Mouse (Mus musculus): Measurements from ENCODE around the gene Aip. TPM values are rescaled to one million over a fixed set of nuclear protein-coding genes. Genes with fewer than 3 reads are reported as not detected.
"Not testable (repeated sequence)": the region's sequence is repeated elsewhere in the genome, so short reads cannot be mapped to it uniquely, and the experiment has no call there.

Gene Aip
- polyA plus RNA-seq, 1 experiment from 2014 or later: 85.2 TPM

DNA sequence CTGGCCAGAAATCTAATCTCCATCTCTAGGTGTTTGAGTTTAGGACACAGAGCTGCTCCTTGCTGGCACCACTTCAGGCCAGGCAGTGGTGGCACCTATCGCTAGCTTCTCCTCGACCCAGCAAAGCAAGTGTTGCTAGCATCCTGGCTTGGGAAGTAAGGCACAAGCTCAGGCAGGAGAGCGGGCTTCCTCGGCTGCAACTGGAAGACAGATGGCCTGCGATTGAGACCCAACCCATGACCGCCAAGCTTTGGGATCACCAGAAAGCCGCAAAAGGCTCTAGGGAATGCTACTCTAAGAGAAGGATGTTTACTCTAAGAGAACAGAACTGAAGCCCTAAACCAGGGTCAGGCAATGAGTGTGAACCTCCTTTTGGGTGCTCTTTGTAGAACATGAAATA is 3.8 kb upstream of the Aip start:
- no peak overlapping the region for H3K4me2 ChIP-seq (replicated peaks)
- H3K36me3 ChIP-seq: peaks cover 49% of the 10 kb centered on the region
- no peaks in the 10 kb centered on the region for H3K27me3 ChIP-seq
- no peaks in the 10 kb centered on the region for H3K9me3 ChIP-seq
- peaks cover 9% of the 10 kb centered on the region for H3K4me1 ChIP-seq
- no peak overlapping the region for H3K4me3 ChIP-seq
- WGBS: 94% methylated on average over 7 of the region's 7 CpGs
- no peak overlapping the region for H3K9ac ChIP-seq
- ATAC-seq (ENCODE audit: insufficient number of reproducible peaks, insufficient read depth, low FRiP score, low TSS enrichment): no peak
- no peak overlapping the region for H3K27ac ChIP-seq

DNA sequence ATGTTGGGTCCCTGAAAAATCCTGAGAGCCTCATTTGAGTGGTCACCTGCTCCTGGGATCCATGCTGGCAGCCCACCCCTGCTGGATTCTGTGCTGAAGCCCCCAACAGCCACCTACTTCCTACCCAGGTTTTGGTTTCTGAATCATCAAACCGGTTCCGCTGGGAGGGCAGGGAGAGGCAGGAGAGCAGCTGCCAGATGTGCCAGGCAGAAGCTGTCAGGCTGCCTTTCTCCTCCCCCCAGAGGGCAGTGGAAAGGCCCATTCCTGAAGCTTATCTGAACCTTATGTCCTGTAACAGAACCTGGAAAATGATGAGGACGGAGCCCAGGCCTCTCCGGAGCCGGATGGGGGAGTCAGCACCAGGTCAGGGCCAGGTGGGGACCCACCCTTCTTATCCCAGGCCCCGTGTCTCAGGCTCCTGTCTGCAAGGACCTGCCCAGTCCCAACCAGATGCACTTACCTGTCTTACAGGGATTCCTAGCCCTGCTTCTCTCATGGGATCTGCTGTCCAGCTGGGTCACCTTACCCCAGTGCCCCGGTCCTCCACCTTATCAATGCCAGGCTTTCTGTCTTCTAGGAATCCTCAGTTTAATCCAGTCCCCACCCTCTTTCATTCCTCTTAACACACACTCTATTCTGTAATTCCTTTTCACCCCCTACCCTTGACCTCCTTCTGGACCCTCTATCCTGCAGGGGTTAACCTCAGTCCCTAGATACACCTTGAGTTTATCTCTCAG is 1.3 kb upstream of the Aip start:
- Histone ChIP-seq H3K4me3 (peak overlapping the region; percentile 83), H3K27me3 (no peaks in the 10 kb centered on the region), H3K9ac (peak overlapping the region; percentile 73), H3K4me1 (peaks cover 9% of the 10 kb centered on the region), H3K9me3 (no peaks in the 10 kb centered on the region), H3K27ac (peak overlapping the region; percentile 19; the same call in 1 of the 2 replicates), H3K36me3 (peaks cover 36% of the 10 kb centered on the region), H3K4me2 (replicated peaks) (peak overlapping the region; percentile 71)
- ATAC-seq (ENCODE audit: insufficient number of reproducible peaks, insufficient read depth, low FRiP score, low TSS enrichment): no peak
- 55% methylated on average over 7 of the region's 7 CpGs for WGBS

DNA sequence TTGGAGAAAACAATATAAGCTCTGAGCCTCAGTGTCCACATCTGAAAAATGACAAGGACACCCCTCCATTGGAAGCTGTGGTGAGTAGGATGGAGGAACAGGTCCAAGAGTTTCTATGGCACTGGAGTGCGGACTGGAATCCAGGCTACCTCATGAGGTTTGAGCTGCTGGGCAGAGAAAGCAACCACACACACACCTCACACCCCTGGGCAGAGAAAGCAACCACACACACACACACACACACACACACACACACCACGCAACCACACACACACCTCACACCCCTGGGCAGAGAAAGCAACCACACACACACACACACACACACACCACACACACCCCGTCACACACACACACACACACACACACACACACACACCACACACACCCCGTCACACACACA is 390 bp downstream of the Aip start:
- H3K4me3 ChIP-seq: peak overlapping the region; percentile 83
- H3K4me2 ChIP-seq (replicated peaks): peak overlapping the region; percentile 71
- ATAC-seq (ENCODE audit: insufficient number of reproducible peaks, insufficient read depth, low FRiP score, low TSS enrichment): peak; percentile 41
- H3K27me3 ChIP-seq, H3K9me3 ChIP-seq: not testable (repeated sequence)
- H3K9ac ChIP-seq: peak overlapping the region; percentile 73
- peaks cover 16% of the 10 kb centered on the region for H3K4me1 ChIP-seq
- 0 out of 2 replicates have a peak overlapping the region, but pooled peaks have one; percentile 12 for H3K27ac ChIP-seq
- 9% methylated on average over 2 of the region's 4 CpGs for WGBS
- peaks cover 21% of the 10 kb centered on the region for H3K36me3 ChIP-seq

DNA sequence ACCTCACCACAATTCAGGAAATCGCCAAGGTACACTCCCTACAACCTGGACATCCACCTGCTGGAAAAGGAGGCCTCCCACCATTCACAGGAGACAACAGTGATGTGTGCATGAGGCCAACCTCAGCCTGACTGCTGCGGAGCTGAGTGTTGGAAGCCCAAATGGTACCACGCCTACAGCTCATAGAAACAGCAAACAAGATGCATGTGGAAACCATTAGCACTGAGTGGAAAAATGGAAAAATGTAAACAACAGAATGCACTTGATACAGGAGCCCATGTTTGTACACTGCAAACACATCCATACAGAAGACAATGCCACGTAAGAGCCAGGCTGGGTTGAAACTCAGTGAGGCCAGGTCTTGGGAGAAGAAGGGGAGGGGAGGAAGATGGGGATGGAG is 1.2 kb downstream of the Aip start:
- Histone ChIP-seq H3K9me3 (no peaks in the 10 kb centered on the region), H3K27ac (0 out of 2 replicates have a peak overlapping the region, but pooled peaks have one; percentile 38), H3K4me2 (replicated peaks) (no peak overlapping the region), H3K4me1 (peaks cover 18% of the 10 kb centered on the region), H3K4me3 (no peak overlapping the region), H3K36me3 (peaks cover 13% of the 10 kb centered on the region), H3K9ac (no peak overlapping the region), H3K27me3 (no peaks in the 10 kb centered on the region)
- no peak for ATAC-seq (ENCODE audit: insufficient number of reproducible peaks, insufficient read depth, low FRiP score, low TSS enrichment)
- 68% methylated on average over 4 of the region's 4 CpGs for WGBS

DNA sequence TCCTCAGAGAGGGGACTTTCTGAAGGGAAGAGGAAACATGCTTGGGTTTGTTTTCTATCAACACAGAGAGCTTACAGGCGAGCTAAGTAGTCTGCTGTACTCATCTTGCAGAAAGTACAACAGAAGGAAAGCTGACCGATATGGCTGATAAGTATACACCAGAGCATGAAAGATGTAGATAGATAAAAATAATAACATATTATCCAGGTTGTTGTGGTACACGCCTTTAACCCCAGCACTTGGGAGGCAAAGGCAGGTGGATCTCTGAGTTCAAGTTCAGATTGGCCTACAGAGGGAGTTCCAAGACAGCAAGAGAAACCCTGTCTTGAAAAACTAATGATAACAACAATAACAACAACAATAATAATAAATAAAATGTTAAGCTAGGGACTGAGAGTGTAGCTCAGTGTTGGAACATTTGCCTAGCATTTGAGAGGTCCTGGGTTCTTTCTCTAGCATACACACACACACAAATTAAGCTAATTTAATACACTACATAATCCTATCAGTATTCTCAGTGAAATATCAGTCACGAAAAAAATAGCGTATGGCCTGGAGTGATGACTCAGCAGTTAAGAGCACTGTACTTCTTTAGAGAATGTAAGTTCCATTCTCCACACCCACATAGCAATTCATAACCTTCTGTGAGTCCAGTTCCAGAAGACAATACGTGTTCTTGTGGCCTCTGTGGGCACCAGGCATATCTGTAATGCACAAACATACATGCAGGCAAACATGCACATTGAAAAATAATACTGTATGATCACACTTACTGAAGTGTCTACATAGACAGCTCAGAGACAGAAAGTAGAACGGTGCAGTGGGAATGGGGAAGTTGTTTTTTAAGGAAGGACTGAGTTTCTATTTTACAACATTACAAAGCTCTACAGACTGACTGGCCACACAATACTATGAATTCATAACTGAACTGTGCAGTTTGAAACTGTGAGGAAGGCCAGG is 3.0 kb downstream of the Aip start:
- no peak for ATAC-seq (ENCODE audit: insufficient number of reproducible peaks, insufficient read depth, low FRiP score, low TSS enrichment)
- no peak overlapping the region for H3K4me3 ChIP-seq
- peaks cover 7% of the 10 kb centered on the region for H3K36me3 ChIP-seq
- no peak overlapping the region for H3K9ac ChIP-seq
- H3K9me3 ChIP-seq: no peaks in the 10 kb centered on the region
- H3K27me3 ChIP-seq: no peaks in the 10 kb centered on the region
- H3K4me1 ChIP-seq: peaks cover 18% of the 10 kb centered on the region
- no peak overlapping the region for H3K27ac ChIP-seq
- WGBS: 86% methylated on average over 7 of the region's 7 CpGs
- no peak overlapping the region for H3K4me2 ChIP-seq (replicated peaks)

DNA sequence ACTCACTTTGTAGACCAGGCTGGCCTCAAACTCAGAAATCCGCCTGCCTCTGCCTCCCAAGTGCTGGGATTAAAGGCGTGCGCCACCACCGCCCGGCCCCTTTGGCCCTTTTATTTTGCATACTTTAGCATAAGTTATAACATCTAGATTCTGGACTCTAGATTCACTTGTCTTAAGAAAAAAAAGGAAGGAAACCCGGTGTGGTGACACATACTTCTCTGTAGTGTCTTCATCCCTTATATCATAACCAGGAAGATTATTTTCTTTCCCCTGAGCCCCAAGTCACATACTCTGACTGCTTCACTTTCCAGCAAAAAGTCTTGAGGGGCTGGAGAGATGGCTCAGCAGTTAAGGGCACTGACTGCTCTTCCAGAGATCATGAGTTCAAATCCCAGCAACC is 3.8 kb downstream of the Aip start:
- not testable (repeated sequence) for H3K27me3 ChIP-seq; H3K9ac ChIP-seq; H3K4me3 ChIP-seq; H3K9me3 ChIP-seq; ATAC-seq (ENCODE audit: insufficient number of reproducible peaks, insufficient read depth, low FRiP score, low TSS enrichment); H3K27ac ChIP-seq
- H3K4me1 ChIP-seq: peaks cover 15% of the 10 kb centered on the region
- WGBS: 62% methylated on average over 6 of the region's 6 CpGs
- H3K4me2 ChIP-seq (replicated peaks): peak overlapping the region; percentile 54; the same call in 1 of the 2 replicates
- peaks cover 15% of the 10 kb centered on the region for H3K36me3 ChIP-seq

DNA sequence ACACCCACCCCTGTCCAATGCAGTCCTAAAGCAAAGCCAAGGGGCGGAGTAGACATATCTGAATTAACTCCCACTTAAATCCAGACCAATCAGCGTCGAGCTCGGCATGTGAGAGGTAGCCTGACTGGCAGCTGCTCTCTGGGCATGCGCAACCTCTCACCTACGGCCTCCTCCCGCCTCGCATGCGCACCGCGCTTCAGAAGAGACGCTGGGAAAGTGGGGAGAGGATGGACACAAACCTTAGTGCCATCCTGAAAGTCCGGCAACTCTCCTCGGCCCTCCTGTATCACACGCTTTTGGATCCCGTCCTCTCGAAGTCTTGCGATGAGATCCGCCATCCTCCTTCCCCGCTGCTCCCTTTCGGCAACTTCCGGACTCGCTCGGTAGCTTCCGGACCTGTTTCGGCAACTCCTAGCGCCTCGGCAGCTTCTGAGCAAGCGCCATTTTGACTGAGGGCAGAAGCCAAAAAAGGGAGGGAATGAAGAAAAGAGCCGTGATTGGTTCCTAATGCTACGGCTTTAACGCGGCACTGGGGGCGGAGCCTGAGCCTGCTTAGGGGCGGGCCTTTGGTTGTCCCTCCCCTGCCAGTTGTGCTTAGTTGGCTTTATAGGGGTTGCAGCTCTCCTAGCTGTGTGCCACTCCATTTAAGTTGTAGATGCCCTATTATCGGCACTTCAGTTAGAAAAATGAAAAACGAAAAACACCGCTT is 4.4 kb downstream of the Aip start:
- Histone ChIP-seq H3K27ac (peak overlapping the region; percentile 84), H3K4me2 (replicated peaks) (peak overlapping the region; percentile 54), H3K4me3 (peak overlapping the region; percentile 51), H3K36me3 (peaks cover 22% of the 10 kb centered on the region), H3K9me3 (no peaks in the 10 kb centered on the region), H3K9ac (peak overlapping the region; percentile 60), H3K4me1 (0 out of 2 replicates have a peak, but pooled peaks cover 9% of the 10 kb centered on the region), H3K27me3 (no peaks in the 10 kb centered on the region)
- WGBS: 3% methylated on average over 38 of the region's 38 CpGs
- ATAC-seq (ENCODE audit: insufficient number of reproducible peaks, insufficient read depth, low FRiP score, low TSS enrichment): peak; percentile 44

DNA sequence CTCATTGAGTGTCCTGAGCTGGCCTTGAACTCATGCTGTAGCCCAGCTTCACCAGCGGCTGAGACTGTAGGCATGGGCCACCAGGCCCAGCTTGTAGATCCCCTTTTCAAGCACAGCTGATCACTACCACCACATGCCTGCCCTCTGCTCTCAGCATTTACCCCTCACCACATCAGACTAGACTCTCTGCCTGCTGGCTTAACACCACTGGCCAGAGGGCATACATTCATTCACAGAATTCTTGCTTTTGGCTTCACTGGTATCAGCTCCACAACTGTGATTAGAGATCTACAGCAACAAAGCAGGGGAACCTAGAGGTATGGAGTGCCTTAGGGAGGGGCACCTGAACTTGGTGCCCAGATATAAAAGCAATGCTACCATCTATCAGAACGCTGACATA is 5.2 kb downstream of the Aip start:
- Histone ChIP-seq H3K9ac (no peak overlapping the region), H3K27me3 (no peaks in the 10 kb centered on the region), H3K27ac (no peak overlapping the region), H3K4me3 (peak overlapping the region; percentile 51), H3K4me1 (0 out of 2 replicates have a peak, but pooled peaks cover 9% of the 10 kb centered on the region), H3K9me3 (no peaks in the 10 kb centered on the region), H3K4me2 (replicated peaks) (peak overlapping the region; percentile 54), H3K36me3 (peaks cover 28% of the 10 kb centered on the region)
- ATAC-seq (ENCODE audit: insufficient number of reproducible peaks, insufficient read depth, low FRiP score, low TSS enrichment): no peak
- 95% methylated on average over 2 of the region's 2 CpGs for WGBS

DNA sequence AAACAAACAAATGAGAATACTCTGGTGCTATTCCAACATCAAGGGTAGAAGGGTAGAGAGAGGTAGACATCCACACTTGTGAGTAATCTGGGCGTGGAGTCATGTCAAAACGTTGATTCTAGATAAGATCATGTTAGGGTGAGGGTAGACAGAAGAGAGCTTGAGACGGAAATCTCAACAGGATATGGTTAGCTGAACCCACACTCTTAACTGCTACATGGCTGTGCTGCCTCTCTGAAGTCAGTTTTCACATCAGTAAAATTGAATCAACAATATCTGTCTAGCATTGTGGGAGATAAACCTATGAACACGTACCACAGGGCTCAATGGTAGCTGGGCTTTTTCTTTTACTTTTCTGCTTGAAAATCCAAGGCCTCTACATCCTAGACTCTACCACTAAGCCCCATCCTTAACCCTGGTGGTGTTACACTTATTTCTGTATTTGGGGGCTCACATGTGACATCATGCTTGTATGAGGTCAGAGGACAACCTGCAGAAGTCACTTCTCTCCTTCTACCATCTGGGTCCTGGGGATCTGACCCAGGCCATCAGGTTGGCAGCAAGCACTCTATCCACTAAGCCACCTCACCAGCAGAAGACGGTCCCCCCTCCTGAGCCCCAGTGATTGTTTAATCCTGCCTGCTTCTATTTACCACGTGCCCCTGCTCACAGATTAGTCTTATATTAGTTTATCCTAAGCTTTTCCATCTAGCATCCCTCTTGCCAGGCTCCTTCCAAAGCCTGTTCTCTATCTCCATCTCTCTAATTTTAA is 5.8 kb downstream of the Aip start:
- WGBS: 88% methylated on average over 6 of the region's 6 CpGs
- H3K27ac ChIP-seq: no peak overlapping the region
- peaks cover 34% of the 10 kb centered on the region for H3K36me3 ChIP-seq
- no peak overlapping the region for H3K9ac ChIP-seq
- H3K27me3 ChIP-seq: no peaks in the 10 kb centered on the region
- H3K4me2 ChIP-seq (replicated peaks): peak overlapping the region; percentile 54
- H3K9me3 ChIP-seq: no peaks in the 10 kb centered on the region
- H3K4me1 ChIP-seq: 0 out of 2 replicates have a peak, but pooled peaks cover 9% of the 10 kb centered on the region
- ATAC-seq (ENCODE audit: insufficient number of reproducible peaks, insufficient read depth, low FRiP score, low TSS enrichment): no peak
- H3K4me3 ChIP-seq: peak overlapping the region; percentile 51; the same call in 1 of the 2 replicates

DNA sequence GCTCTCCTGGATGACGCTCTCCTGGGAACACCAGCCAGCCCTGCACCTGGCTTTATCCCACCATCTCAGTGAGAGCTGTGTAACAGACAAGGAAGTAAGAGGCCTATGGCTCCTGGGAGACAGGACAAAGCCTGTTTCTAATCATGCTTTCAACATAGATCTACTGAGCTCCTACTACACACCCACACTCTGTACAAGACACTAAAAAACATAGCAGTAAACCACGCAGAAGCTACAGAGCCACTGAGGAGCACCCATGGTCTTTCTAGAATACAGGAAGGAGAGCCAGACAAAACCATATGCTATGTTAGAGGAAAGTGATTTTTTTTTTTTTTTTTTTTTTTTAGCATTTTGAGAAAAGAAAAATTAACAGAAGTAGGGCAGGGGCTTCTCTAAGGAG is 7.3 kb downstream of the Aip start:
- no peak overlapping the region for H3K4me3 ChIP-seq
- no peak overlapping the region for H3K4me2 ChIP-seq (replicated peaks)
- 86% methylated on average over 2 of the region's 2 CpGs for WGBS
- no peak for ATAC-seq (ENCODE audit: insufficient number of reproducible peaks, insufficient read depth, low FRiP score, low TSS enrichment)
- no peaks in the 10 kb centered on the region for H3K9me3 ChIP-seq
- no peaks in the 10 kb centered on the region for H3K27me3 ChIP-seq
- H3K9ac ChIP-seq: no peak overlapping the region
- peaks cover 14% of the 10 kb centered on the region; the same call in 1 of the 2 replicates for H3K4me1 ChIP-seq
- no peak overlapping the region for H3K27ac ChIP-seq
- peaks cover 50% of the 10 kb centered on the region for H3K36me3 ChIP-seq

DNA sequence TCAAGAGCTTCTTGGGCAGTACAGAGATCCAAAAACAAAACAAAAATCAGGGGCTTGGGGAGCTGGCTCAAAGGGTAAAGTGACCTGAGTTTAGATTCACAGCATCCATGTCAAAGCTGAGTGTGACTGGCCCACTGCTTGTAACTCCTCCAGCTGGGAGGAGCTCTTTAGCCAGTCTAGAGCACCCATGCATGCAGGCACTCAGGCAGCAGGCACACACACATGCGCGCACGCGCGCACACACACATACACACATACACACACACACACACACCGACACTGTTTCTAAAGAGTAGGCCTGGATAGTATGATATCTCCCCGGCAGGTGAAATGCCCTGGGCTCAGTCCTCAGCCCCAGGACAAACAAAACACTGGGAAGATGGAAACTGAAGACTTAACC is 8.7 kb downstream of the Aip start:
- Histone ChIP-seq H3K27me3 (no peaks in the 10 kb centered on the region), H3K4me1 (peaks cover 16% of the 10 kb centered on the region; the same call in 1 of the 2 replicates), H3K9ac (no peak overlapping the region), H3K36me3 (peaks cover 62% of the 10 kb centered on the region), H3K27ac (no peak overlapping the region), H3K4me2 (replicated peaks) (no peak overlapping the region), H3K4me3 (no peak overlapping the region), H3K9me3 (no peaks in the 10 kb centered on the region)
- WGBS: 98% methylated on average over 7 of the region's 7 CpGs
- ATAC-seq (ENCODE audit: insufficient number of reproducible peaks, insufficient read depth, low FRiP score, low TSS enrichment): no peak
